Mouse (Mus musculus): Measurements from ENCODE around the gene Scn8a. TPM values are rescaled to one million over a fixed set of nuclear protein-coding genes. Genes with fewer than 3 reads are reported as not detected.

The Scn8a gene
- polyA plus RNA-seq, 2 experiments: 4.7 to 8.4 TPM

- Histone ChIP-seq H3K9me3 (ENCODE audit: control insufficient read depth, low read length) (no peaks in the 10 kb centered on the region), H3K9ac (ENCODE audit: low read depth, low read length, severe bottlenecking) (no peak overlapping the region), H3K4me2 (replicated peaks; ENCODE audit: low read depth, low read length, severe bottlenecking) (no peak overlapping the region), H3K27ac (replicated peaks; ENCODE audit: low read depth, low read length) (no peak overlapping the region), H3K36me3 (ENCODE audit: control insufficient read depth, insufficient read depth, low read length) (no peaks in the 10 kb centered on the region), H3K4me1 (ENCODE audit: control insufficient read depth, insufficient read depth, low read length) (peaks cover 6% of the 10 kb centered on the region), H3K4me3 (replicated peaks; ENCODE audit: low read length) (no peak overlapping the region), H3K27me3 (ENCODE audit: control insufficient read depth, insufficient read depth, low read length) (0 out of 2 replicates have a peak, but pooled peaks cover 2% of the 10 kb centered on the region)
- no peak for ATAC-seq (ENCODE audit: low FRiP score, low read depth)
- 82% methylated on average over 8 of the region's 9 CpGs for WGBS
- TF ChIP-seq POLR2A (IDR thresholded peaks at IDR 0.05; ENCODE audit: borderline replicate concordance, extremely low read depth, insufficient read depth, insufficient read length): no peak
- no peak for DNase-seq (ENCODE audit: low spot score)
These were observed 39.9 kb upstream of the Scn8a start for GRCm38 (mm10) chr15:100829775-100830174.

GRCm38 (mm10) chr15:100830682-100831081 is 39.0 kb upstream of the Scn8a start:
- TF ChIP-seq POLR2A (IDR thresholded peaks at IDR 0.05; ENCODE audit: borderline replicate concordance, extremely low read depth, insufficient read depth, insufficient read length): no peak
- Histone ChIP-seq H3K9me3 (ENCODE audit: control insufficient read depth, low read length) (no peaks in the 10 kb centered on the region), H3K27me3 (ENCODE audit: control insufficient read depth, insufficient read depth, low read length) (no peaks in the 10 kb centered on the region), H3K27ac (replicated peaks; ENCODE audit: low read depth, low read length) (no peak overlapping the region), H3K4me2 (replicated peaks; ENCODE audit: low read depth, low read length, severe bottlenecking) (no peak overlapping the region), H3K9ac (ENCODE audit: low read depth, low read length, severe bottlenecking) (no peak overlapping the region), H3K36me3 (ENCODE audit: control insufficient read depth, insufficient read depth, low read length) (no peaks in the 10 kb centered on the region), H3K4me3 (replicated peaks; ENCODE audit: low read length) (no peak overlapping the region), H3K4me1 (ENCODE audit: control insufficient read depth, insufficient read depth, low read length) (no peaks in the 10 kb centered on the region)
- no peak for DNase-seq (ENCODE audit: low spot score)
- no peak for ATAC-seq (ENCODE audit: low FRiP score, low read depth)
- 56% methylated on average over 6 of the region's 6 CpGs for WGBS

GRCm38 (mm10) chr15:100832144-100832543 is 37.5 kb upstream of the Scn8a start:
- WGBS: 81% methylated on average over 8 of the region's 8 CpGs
- no peak overlapping the region for H3K4me3 ChIP-seq (replicated peaks; ENCODE audit: low read length)
- DNase-seq (ENCODE audit: low spot score) (no peak), ATAC-seq (ENCODE audit: low FRiP score, low read depth) (no peak)
- H3K9ac ChIP-seq (ENCODE audit: low read depth, low read length, severe bottlenecking): no peak overlapping the region
- H3K4me1 ChIP-seq (ENCODE audit: control insufficient read depth, insufficient read depth, low read length): no peaks in the 10 kb centered on the region
- no peaks in the 10 kb centered on the region for H3K27me3 ChIP-seq (ENCODE audit: control insufficient read depth, insufficient read depth, low read length)
- TF ChIP-seq POLR2A (IDR thresholded peaks at IDR 0.05; ENCODE audit: borderline replicate concordance, extremely low read depth, insufficient read depth, insufficient read length): no peak
- H3K36me3 ChIP-seq (ENCODE audit: control insufficient read depth, insufficient read depth, low read length): no peaks in the 10 kb centered on the region
- H3K27ac ChIP-seq (replicated peaks; ENCODE audit: low read depth, low read length): no peak overlapping the region
- no peak overlapping the region for H3K4me2 ChIP-seq (replicated peaks; ENCODE audit: low read depth, low read length, severe bottlenecking)
- no peaks in the 10 kb centered on the region for H3K9me3 ChIP-seq (ENCODE audit: control insufficient read depth, low read length)

- H3K4me2 ChIP-seq (replicated peaks; ENCODE audit: low read depth, low read length, severe bottlenecking): no peak overlapping the region
- no peaks in the 10 kb centered on the region for H3K9me3 ChIP-seq (ENCODE audit: control insufficient read depth, low read length)
- ATAC-seq (ENCODE audit: low FRiP score, low read depth) (no peak), DNase-seq (ENCODE audit: low spot score) (no peak)
- no peaks in the 10 kb centered on the region for H3K27me3 ChIP-seq (ENCODE audit: control insufficient read depth, insufficient read depth, low read length)
- no peaks in the 10 kb centered on the region for H3K4me1 ChIP-seq (ENCODE audit: control insufficient read depth, insufficient read depth, low read length)
- no peak for TF ChIP-seq POLR2A (IDR thresholded peaks at IDR 0.05; ENCODE audit: borderline replicate concordance, extremely low read depth, insufficient read depth, insufficient read length)
- H3K27ac ChIP-seq (replicated peaks; ENCODE audit: low read depth, low read length): no peak overlapping the region
- no peak overlapping the region for H3K9ac ChIP-seq (ENCODE audit: low read depth, low read length, severe bottlenecking)
- 17% methylated on average over 7 of the region's 7 CpGs for WGBS
- no peaks in the 10 kb centered on the region for H3K36me3 ChIP-seq (ENCODE audit: control insufficient read depth, insufficient read depth, low read length)
- H3K4me3 ChIP-seq (replicated peaks; ENCODE audit: low read length): no peak overlapping the region
These were observed 36.9 kb upstream of the Scn8a start for GRCm38 (mm10) chr15:100832784-100833183.

DNA sequence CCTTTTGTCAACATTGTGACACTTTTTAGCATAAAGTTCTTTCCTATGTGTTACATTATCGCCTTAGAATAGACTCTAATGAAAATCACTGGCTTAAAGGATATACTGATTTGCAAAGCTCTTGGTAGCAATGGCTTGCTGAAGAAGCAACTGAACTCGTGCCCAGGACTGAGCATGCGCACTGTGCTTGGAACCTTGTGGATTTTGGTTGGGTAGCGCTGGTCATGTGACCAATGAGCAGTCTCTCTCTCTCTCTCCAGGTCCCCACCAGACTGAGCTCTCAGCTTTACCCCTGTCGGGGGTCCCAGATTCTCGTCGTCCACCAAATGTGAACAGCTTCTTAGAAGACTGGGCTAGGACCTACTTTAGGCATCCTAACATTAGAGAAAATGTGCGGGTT is 32.9 kb upstream of the Scn8a start:
- ATAC-seq (ENCODE audit: low FRiP score, low read depth) (no peak), DNase-seq (ENCODE audit: low spot score) (no peak)
- Histone ChIP-seq H3K36me3 (ENCODE audit: control insufficient read depth, insufficient read depth, low read length) (no peaks in the 10 kb centered on the region), H3K27ac (replicated peaks; ENCODE audit: low read depth, low read length) (no peak overlapping the region), H3K9ac (ENCODE audit: low read depth, low read length, severe bottlenecking) (no peak overlapping the region), H3K4me2 (replicated peaks; ENCODE audit: low read depth, low read length, severe bottlenecking) (no peak overlapping the region), H3K4me1 (ENCODE audit: control insufficient read depth, insufficient read depth, low read length) (no peaks in the 10 kb centered on the region), H3K27me3 (ENCODE audit: control insufficient read depth, insufficient read depth, low read length) (no peaks in the 10 kb centered on the region), H3K9me3 (ENCODE audit: control insufficient read depth, low read length) (no peaks in the 10 kb centered on the region), H3K4me3 (replicated peaks; ENCODE audit: low read length) (no peak overlapping the region)
- TF ChIP-seq POLR2A (IDR thresholded peaks at IDR 0.05; ENCODE audit: borderline replicate concordance, extremely low read depth, insufficient read depth, insufficient read length): no peak
- WGBS: 83% methylated on average over 8 of the region's 8 CpGs

Measured in limb, embryonic 14.5 days (tissue).